Mouse (Mus musculus): ENCODE measurements at regions not wholly inside any gene's neighbourhood (a gene's known extent, or its start where the extent isn't known, plus 50 kb on each side); places are given as distances from the start of the nearest gene placed in this dataset.

DNA sequence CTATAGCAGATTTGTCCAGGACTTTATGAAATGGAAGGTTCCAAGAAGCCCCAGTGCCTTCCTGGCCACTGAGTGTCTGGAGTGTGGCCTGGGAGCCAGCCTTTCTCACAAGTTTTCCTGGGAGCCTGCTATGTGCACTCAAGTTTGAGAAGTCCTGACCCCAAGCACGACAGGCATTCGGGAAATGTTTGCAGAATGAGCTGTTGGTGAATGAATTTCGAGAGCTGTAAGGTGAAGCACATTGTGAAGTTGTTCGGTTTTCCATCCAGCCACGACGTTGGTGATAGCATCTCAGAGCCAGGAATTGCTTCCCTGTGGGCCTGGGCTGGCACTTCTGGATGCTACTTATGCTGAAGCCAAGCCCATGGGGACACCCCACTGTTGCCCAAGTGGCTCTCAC, 88.9 kb downstream of the Vegfa start:
- H3K4me1 ChIP-seq (replicated peaks) = no peaks in the 10 kb centered on the region
- H3K36me3 ChIP-seq = no peaks in the 10 kb centered on the region
- WGBS = 73% methylated on average over 6 of the region's 6 CpGs
- H3K9ac ChIP-seq = no peak overlapping the region
- no peaks in the 10 kb centered on the region for H3K9me3 ChIP-seq
- no peak overlapping the region for H3K4me2 ChIP-seq
- no peak overlapping the region for H3K4me3 ChIP-seq
- no peak for ATAC-seq (ENCODE audit: low read depth)
- H3K27me3 ChIP-seq = no peaks in the 10 kb centered on the region
- H3K27ac ChIP-seq (replicated peaks) = no peak overlapping the region

- WGBS = 27% methylated on average over 4 of the region's 4 CpGs
These were observed 90.2 kb downstream of the Vegfa start for GRCm38 (mm10) chr17:45941890-45942375.

GRCm38 (mm10) chr17:45940121-45940813, 91.9 kb downstream of the Vegfa start:
- Histone ChIP-seq H3K4me3 (no peak overlapping the region), H3K9me3 (no peaks in the 10 kb centered on the region), H3K9ac (no peak overlapping the region), H3K36me3 (no peaks in the 10 kb centered on the region), H3K27ac (replicated peaks) (no peak overlapping the region), H3K4me2 (no peak overlapping the region), H3K27me3 (peaks cover 4% of the 10 kb centered on the region; the same call in 1 of the 2 replicates), H3K4me1 (replicated peaks) (peaks cover 5% of the 10 kb centered on the region)
- WGBS = 93% methylated on average over 16 of the region's 16 CpGs
- no peak for ATAC-seq (ENCODE audit: low read depth)

More at GRCm38 (mm10) chr17:45941890-45942375, 90.2 kb downstream of the Vegfa start:
- Histone ChIP-seq H3K4me3 (no peak overlapping the region), H3K27ac (replicated peaks) (no peak overlapping the region), H3K36me3 (no peaks in the 10 kb centered on the region), H3K27me3 (no peaks in the 10 kb centered on the region), H3K4me1 (replicated peaks) (0 out of 2 replicates have a peak, but pooled peaks cover under 1% of the 10 kb centered on the region), H3K4me2 (no peak overlapping the region), H3K9me3 (no peaks in the 10 kb centered on the region), H3K9ac (no peak overlapping the region)
- ATAC-seq (ENCODE audit: low read depth) = no peak

- no peak overlapping the region for H3K4me2 ChIP-seq
- ATAC-seq (ENCODE audit: low read depth) = no peak
- no peak overlapping the region for H3K4me3 ChIP-seq
- WGBS = 35% methylated on average over 1 of the region's 1 CpGs
- H3K27ac ChIP-seq (replicated peaks) = no peak overlapping the region
- no peak overlapping the region for H3K9ac ChIP-seq
- H3K36me3 ChIP-seq = no peaks in the 10 kb centered on the region
- H3K4me1 ChIP-seq (replicated peaks) = peaks cover 13% of the 10 kb centered on the region
- H3K27me3 ChIP-seq = peaks cover 8% of the 10 kb centered on the region
- H3K9me3 ChIP-seq = no peaks in the 10 kb centered on the region
These were observed 93.9 kb downstream of the Vegfa start for GRCm38 (mm10) chr17:45938284-45938683.

GRCm38 (mm10) chr17:45936577-45936976, 95.6 kb downstream of the Vegfa start:
- no peak overlapping the region for H3K4me2 ChIP-seq
- 8% methylated on average over 12 of the region's 12 CpGs for WGBS
- H3K27ac ChIP-seq (replicated peaks) = no peak overlapping the region
- H3K9me3 ChIP-seq = no peaks in the 10 kb centered on the region
- H3K27me3 ChIP-seq = peaks cover 8% of the 10 kb centered on the region
- no peak overlapping the region for H3K4me3 ChIP-seq
- H3K9ac ChIP-seq = no peak overlapping the region
- ATAC-seq (ENCODE audit: low read depth) = no peak
- H3K36me3 ChIP-seq = no peaks in the 10 kb centered on the region
- H3K4me1 ChIP-seq (replicated peaks) = peaks cover 17% of the 10 kb centered on the region

GRCm38 (mm10) chr17:45935291-45935690, 96.9 kb downstream of the Vegfa start:
- H3K27me3 ChIP-seq = peaks cover 8% of the 10 kb centered on the region
- H3K4me3 ChIP-seq = no peak overlapping the region
- H3K4me1 ChIP-seq (replicated peaks) = peaks cover 24% of the 10 kb centered on the region
- no peak overlapping the region for H3K9ac ChIP-seq
- ATAC-seq (ENCODE audit: low read depth) = no peak
- 72% methylated on average over 4 of the region's 4 CpGs for WGBS
- H3K27ac ChIP-seq (replicated peaks) = no peak overlapping the region
- no peaks in the 10 kb centered on the region for H3K36me3 ChIP-seq
- no peak overlapping the region for H3K4me2 ChIP-seq
- H3K9me3 ChIP-seq = no peaks in the 10 kb centered on the region

- H3K4me2 ChIP-seq = no peak overlapping the region
- H3K9me3 ChIP-seq = no peaks in the 10 kb centered on the region
- H3K9ac ChIP-seq = no peak overlapping the region
- H3K36me3 ChIP-seq = no peaks in the 10 kb centered on the region
- H3K27me3 ChIP-seq = peaks cover 8% of the 10 kb centered on the region
- H3K4me1 ChIP-seq (replicated peaks) = peaks cover 24% of the 10 kb centered on the region
- no peak overlapping the region for H3K4me3 ChIP-seq
- H3K27ac ChIP-seq (replicated peaks) = no peak overlapping the region
- WGBS = 39% methylated on average over 2 of the region's 2 CpGs
- ATAC-seq (ENCODE audit: low read depth) = no peak
These were observed 98.2 kb downstream of the Vegfa start for GRCm38 (mm10) chr17:45934002-45934401.

GRCm38 (mm10) chr17:45933034-45933433, 99.1 kb downstream of the Vegfa start:
- peaks cover 24% of the 10 kb centered on the region for H3K4me1 ChIP-seq (replicated peaks)
- no peak overlapping the region for H3K4me3 ChIP-seq
- H3K9me3 ChIP-seq = no peaks in the 10 kb centered on the region
- peaks cover 8% of the 10 kb centered on the region for H3K27me3 ChIP-seq
- ATAC-seq (ENCODE audit: low read depth) = no peak
- no peak overlapping the region for H3K4me2 ChIP-seq
- H3K36me3 ChIP-seq = no peaks in the 10 kb centered on the region
- WGBS = 21% methylated on average over 10 of the region's 10 CpGs
- H3K9ac ChIP-seq = no peak overlapping the region
- H3K27ac ChIP-seq (replicated peaks) = no peak overlapping the region

DNA sequence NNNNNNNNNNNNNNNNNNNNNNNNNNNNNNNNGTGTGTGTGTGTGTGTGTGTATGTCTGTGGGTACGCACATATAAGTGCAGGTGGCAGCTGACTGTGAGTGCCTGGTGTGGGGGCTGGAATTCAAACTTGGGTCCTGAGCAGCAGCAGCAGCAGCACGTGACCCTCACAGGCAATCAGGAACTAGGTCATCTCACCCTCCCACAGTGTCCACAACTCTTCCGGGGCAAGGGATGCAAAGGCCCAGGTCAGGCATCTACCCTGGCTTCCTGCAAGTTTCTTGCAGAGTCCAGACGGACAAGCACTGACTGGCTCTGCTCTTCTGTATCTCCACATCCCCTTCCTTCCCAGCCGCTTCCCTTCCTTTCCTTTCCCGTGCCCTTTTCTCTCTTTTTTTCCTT, 99.6 kb downstream of the Vegfa start:
- H3K9me3 ChIP-seq = no peaks in the 10 kb centered on the region
- H3K27me3 ChIP-seq = peaks cover 8% of the 10 kb centered on the region
- no peaks in the 10 kb centered on the region for H3K36me3 ChIP-seq
- peaks cover 24% of the 10 kb centered on the region for H3K4me1 ChIP-seq (replicated peaks)
- H3K4me3 ChIP-seq = no peak overlapping the region
- H3K27ac ChIP-seq (replicated peaks) = no peak overlapping the region
- WGBS = 67% methylated on average over 6 of the region's 6 CpGs
- no peak for ATAC-seq (ENCODE audit: low read depth)
- no peak overlapping the region for H3K4me2 ChIP-seq
- H3K9ac ChIP-seq = no peak overlapping the region

DNA sequence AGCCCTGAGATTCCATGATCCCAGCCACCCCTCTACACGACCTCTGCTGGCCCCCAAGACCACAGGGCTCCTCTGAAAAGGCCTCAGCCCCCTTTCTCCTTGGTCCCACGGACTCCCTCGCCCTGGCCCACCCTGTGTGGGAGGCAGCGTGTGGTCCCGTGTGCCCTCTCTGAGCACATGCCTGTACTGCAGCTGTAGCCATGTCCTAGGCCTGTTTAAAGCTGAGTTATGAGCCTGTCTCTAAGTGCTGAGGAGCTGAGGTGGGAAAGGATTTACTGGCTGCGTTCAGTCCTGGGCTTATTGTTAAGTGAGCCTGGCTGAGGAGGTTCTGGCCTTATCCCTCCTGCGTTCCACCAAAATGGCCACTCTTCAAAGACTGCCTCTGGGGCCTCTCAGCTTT, 102.6 kb downstream of the Vegfa start:
- Histone ChIP-seq H3K27me3 (no peaks in the 10 kb centered on the region), H3K9me3 (no peaks in the 10 kb centered on the region), H3K9ac (no peak overlapping the region), H3K4me1 (replicated peaks) (peaks cover 18% of the 10 kb centered on the region), H3K4me3 (no peak overlapping the region), H3K4me2 (no peak overlapping the region), H3K27ac (replicated peaks) (no peak overlapping the region), H3K36me3 (no peaks in the 10 kb centered on the region)
- ATAC-seq (ENCODE audit: low read depth) = no peak; the same call in 1 of the 2 replicates
- WGBS = 68% methylated on average over 7 of the region's 7 CpGs

DNA sequence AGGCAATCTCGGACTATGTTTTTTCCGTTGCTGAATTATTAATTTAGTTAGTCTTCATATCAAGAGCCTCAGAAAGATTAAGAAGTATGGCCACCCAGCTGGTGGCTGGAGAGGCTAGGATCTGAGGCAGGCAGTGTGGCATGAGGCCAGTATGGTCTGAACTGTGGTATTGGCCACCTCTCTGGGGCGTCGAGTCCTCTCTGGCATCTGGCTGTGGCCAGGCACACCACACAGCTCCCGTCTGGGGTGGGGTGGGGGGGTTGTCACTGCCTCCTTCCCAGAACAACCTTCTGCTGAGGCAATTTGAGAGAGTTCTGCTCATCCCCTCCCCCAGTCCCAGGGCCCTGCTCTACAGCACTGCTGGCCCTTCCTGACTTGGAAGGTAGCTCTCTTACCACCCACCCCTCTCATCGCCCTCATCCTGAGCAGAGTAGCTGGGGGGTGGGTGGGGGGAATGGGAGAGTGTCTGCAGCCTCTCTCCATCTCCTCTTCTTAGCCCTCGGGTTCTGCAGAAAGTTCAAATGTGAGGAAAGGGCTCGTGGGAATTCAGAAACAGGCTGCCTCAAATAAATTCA, 103.2 kb downstream of the Vegfa start:
- H3K9ac ChIP-seq = no peak overlapping the region
- no peaks in the 10 kb centered on the region for H3K36me3 ChIP-seq
- H3K4me1 ChIP-seq (replicated peaks) = peaks cover 17% of the 10 kb centered on the region
- 71% methylated on average over 8 of the region's 8 CpGs for WGBS
- H3K4me2 ChIP-seq = no peak overlapping the region
- H3K9me3 ChIP-seq = no peaks in the 10 kb centered on the region
- H3K4me3 ChIP-seq = no peak overlapping the region
- no peak overlapping the region for H3K27ac ChIP-seq (replicated peaks)
- no peaks in the 10 kb centered on the region for H3K27me3 ChIP-seq
- ATAC-seq (ENCODE audit: low read depth) = no peak

DNA sequence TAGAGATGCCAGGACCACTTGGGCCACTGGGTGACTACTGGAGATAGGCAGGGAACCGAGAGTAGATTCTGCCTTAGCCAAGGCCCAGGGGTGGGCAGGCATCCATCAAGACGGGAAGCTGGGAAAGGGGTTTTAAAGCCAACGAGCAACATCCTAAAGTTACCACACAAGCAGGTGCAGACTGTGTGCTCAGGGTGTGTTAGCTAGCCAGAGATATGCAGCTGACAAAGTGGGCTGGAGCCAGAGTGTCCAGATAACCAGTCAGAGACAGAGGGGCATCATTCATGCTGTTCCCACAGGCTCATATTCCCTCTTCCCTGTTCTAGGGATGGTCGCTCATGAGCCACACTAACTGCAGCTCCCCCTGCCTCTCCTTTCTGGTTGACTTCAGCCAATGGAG, 104.2 kb downstream of the Vegfa start:
- H3K27ac ChIP-seq (replicated peaks) = no peak overlapping the region
- H3K9ac ChIP-seq = no peak overlapping the region
- no peak for ATAC-seq (ENCODE audit: low read depth)
- H3K27me3 ChIP-seq = no peaks in the 10 kb centered on the region
- H3K9me3 ChIP-seq = no peaks in the 10 kb centered on the region
- no peaks in the 10 kb centered on the region for H3K36me3 ChIP-seq
- H3K4me1 ChIP-seq (replicated peaks) = peaks cover 8% of the 10 kb centered on the region
- H3K4me2 ChIP-seq = no peak overlapping the region
- 90% methylated on average over 4 of the region's 4 CpGs for WGBS
- H3K4me3 ChIP-seq = no peak overlapping the region

GRCm38 (mm10) chr17:45925845-45926244, 106.3 kb downstream of the Vegfa start:
- Histone ChIP-seq H3K4me2 (no peak overlapping the region), H3K27me3 (no peaks in the 10 kb centered on the region), H3K4me3 (no peak overlapping the region), H3K36me3 (no peaks in the 10 kb centered on the region), H3K4me1 (replicated peaks) (no peaks in the 10 kb centered on the region; the same call in 1 of the 2 replicates), H3K9me3 (no peaks in the 10 kb centered on the region), H3K27ac (replicated peaks) (no peak overlapping the region), H3K9ac (no peak overlapping the region)
- ATAC-seq (ENCODE audit: low read depth) = no peak
- 58% methylated on average over 6 of the region's 6 CpGs for WGBS
